Mouse (Mus musculus): ENCODE measurements around the gene Vmn2r7. TPM values are rescaled to one million over a fixed set of nuclear protein-coding genes. Genes with fewer than 3 reads are reported as not detected.
"Not testable (repeated sequence)": the region's sequence is repeated elsewhere in the genome, so short reads cannot be mapped to it uniquely, and the experiment has no call there.

The Vmn2r7 gene
- under 0.01 TPM in 1 of 2 replicates, not detected in the other for total RNA-seq (2017)

DNA sequence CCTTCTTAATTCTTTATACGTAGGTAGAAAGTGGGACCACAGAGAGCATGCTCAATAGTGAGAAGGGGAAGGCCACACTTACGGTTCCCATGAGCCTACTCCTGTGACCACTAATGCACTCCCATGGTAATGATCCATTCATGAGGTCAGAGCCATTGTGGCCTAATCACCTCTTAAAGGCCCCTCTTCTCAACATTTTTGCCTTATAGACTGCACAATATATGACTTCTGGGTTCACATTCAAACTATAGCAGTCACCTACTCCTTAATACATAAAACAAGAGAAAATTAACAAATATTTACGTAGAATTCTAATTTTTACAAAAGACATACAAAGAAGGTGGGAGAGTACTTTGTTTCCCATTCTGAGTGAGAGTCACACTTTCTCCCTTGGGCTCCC lies at the start of gene Vmn2r7:
TSS of gene Vmn2r7 (minus strand) at position 101 of the 400 bp plus-strand sequence.
- not testable (repeated sequence) for ATAC-seq (ENCODE audit: extremely low read depth, insufficient number of reproducible peaks, low FRiP score, poor library complexity, severe bottlenecking)

DNA sequence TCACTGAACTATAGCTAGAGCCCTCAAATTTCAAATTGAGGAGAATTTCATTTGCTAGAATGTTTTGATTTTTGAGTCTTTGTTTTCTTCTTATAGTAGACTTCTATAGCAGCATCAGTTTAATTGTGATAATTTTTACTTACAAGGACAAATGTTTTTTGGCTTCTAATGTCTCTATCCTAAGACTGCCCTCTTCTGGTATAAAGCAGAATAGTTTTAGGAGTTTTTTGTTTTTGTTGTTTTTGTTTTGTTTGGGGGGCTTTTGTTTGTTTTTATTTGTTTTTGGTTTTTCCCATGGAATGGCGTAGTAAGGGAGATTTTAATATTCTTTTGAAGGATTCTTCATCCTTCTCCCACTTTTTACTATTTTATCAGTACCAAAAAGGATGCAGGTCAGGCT lies 45.2 kb upstream of the Vmn2r7 start:
- no peak for ATAC-seq (ENCODE audit: extremely low read depth, insufficient number of reproducible peaks, low FRiP score, poor library complexity, severe bottlenecking)

DNA sequence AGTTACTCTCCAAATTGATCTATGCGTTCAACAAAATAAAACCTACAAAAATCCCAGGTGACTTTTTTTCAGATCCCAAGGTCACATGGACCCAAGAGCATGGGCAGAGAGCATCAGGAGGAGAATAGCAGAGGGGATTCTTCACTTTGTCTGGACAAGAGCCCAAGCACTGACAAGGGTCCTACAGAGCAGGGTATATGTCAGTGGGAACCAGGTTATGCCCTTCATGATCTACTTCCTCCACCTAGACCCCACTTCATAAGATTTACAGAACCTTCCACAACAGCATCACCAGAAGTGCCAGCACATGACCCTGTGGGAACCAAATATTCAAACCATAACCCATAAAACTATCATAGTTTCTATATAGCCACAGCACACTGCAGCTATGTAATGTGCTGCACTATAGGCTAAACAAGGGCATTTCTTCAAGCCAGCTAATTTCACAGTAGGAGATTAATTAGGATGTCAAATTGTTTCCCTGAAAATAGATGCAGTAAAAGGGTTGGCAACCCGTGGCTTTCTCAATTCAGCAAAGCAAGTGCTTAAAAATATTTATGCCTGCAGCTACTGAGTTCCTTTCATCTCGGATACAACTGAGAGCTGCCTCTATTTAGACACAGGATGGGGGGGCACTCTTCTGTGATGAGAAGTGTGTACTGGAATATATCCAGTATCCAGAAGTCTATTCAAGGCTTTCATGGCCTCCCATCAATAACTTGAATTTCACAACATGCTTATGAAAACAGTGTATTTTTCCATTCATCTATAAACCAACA lies 33.8 kb upstream of the Vmn2r7 start:
- no peak for ATAC-seq (ENCODE audit: extremely low read depth, insufficient number of reproducible peaks, low FRiP score, poor library complexity, severe bottlenecking)

DNA sequence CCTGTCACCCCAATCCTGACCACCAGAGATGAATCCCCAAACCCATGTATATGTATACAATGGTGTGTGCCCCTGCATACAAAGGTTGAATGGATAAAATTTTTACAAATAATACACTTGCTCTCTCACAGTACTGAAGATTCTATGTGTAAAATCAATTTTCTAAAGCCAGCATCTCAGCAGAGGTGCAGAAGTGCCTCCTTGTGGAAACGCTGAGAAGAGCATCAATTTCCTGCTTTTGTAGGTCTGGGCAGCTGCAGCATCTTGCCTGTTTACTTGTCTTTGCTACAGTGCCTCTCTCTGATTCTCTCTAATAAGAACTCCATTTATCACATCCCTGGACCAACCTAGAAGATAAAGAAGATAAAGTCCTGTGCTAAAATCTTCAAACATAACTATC lies 32.1 kb upstream of the Vmn2r7 start:
- ATAC-seq (ENCODE audit: extremely low read depth, insufficient number of reproducible peaks, low FRiP score, poor library complexity, severe bottlenecking): no peak

DNA sequence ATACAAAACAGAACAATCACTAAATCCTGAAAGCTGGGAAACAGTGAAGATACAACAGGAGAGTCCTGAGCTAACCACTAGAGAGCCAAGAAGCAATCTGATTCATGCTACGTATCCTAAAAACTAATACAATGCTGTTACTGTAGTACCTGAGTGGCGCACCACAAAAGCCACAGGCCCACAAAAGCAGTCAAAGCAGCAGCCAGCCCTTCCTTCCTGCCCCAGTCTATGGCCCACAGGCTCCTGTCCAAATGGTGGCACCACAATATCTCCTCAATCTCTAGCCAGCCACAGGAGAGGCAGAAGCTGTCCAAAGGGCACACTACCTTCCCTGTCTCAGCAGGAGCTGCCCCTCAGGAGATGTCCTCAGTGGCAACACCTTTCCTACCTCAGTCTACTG lies 1.7 kb downstream of the Vmn2r7 start:
- ATAC-seq (ENCODE audit: extremely low read depth, insufficient number of reproducible peaks, low FRiP score, poor library complexity, severe bottlenecking): no peak

DNA sequence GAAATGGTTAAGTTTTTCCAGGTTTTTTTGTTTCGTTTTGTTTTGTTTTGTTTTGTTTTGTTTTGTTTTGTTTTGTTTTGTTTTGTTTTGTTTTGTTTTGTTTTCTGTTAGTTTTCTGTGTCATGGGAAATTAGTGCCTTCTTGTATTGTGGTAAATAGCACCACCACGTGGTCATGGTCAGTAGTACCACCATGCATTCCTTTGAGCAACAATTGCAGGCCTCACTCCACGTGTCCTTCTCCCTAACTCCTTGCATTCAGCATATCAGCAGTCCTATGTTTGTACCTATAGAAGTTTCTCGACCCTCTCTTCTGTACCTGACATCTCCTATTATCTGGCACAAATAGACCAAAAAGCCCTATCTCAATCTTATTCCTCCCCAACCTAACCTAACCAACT lies 2.3 kb downstream of the Vmn2r7 start:
- ATAC-seq (ENCODE audit: extremely low read depth, insufficient number of reproducible peaks, low FRiP score, poor library complexity, severe bottlenecking): no peak

DNA sequence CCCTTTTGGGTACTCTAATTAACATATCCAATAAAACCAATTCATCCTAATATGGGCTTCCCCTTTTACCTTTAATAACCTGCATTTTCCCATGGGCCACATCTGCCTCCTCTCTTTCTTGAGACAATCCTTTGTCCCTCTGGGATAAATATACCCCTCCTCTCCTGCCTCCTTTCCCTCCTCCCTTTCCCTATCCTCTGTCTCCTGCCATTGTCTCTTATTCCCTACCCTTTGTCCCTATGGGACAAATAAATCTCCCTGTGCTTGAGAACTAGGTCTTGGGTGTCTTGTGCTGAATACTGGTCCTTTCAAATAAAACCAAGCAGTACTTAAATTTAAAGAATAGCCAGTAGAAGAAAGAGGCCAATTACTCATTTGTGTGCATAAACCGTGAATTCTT lies 13.4 kb downstream of the Vmn2r7 start:
- ATAC-seq (ENCODE audit: extremely low read depth, insufficient number of reproducible peaks, low FRiP score, poor library complexity, severe bottlenecking): no peak

DNA sequence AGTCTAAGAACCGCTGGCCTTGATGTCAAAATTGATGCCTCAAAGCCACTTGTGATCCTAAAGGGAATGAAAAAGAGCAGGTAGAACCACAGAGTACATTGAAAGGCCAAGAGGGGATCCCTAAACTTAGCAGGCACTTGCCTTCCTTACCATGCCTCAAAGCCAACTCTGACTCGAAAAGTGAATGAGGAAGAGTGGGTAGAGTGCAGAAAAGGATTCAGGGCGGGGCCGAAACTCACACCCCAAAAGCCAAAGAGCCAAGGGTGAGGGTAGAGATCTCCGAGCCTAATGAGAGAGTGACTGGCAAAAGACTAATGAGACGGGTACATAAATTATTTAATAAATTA lies 53.3 kb downstream of the Vmn2r7 start:
- ATAC-seq (ENCODE audit: extremely low read depth, insufficient number of reproducible peaks, low FRiP score, poor library complexity, severe bottlenecking): no peak

DNA sequence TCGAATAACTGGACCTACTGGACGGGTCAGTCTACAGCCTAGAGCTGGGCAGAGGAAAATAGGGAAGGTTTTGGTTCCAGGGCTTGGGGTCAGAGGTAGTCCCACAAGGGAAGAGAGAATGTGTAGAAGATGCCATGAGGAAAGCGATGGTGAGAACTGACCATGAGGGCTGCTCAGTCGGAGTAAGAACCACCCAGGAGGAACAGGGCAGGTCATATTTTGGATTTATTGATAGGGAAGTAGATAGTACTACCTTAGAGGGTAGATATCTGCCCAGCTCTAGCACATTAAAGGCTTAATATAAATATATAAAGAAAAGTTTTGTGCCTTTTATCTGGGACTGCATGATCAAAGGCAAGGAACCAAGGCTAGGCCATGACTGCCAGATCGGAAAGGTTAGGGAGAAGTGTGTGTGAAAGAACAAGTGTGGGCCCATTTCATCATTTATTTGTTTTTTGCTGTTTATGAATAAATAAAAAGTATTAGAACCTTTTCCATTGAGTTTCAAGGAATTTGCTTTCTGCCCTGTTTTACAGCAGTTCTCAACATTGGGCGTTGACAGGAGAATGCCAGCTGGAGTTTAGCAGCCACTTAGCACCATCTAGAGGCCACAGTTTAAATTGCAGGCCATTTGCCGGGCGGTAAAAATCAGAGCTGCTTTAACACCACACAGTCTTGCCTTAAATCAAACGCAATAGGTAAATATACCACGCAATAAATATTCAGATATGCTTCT lies 53.9 kb downstream of the Vmn2r7 start:
- no peak for ATAC-seq (ENCODE audit: extremely low read depth, insufficient number of reproducible peaks, low FRiP score, poor library complexity, severe bottlenecking)

DNA sequence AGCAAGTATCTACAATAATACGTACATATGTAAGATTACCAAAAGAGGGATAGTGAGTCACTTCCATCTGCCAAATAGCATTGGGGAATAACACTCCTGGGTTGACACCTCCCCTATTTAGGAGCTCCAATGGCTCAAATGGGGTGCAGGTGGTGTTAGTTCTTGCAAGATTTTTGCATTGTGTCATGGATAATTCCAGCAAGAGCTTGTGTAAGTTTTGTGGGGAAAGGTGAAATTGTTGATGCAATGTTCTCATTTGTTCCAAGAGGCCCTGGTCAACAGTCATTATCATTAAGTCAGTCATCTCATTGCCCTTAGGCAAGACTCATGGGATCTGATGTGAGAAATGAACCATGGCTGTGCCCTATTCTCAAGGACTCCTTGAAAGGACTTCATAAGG lies 61.7 kb downstream of the Vmn2r7 start:
- no peak for ATAC-seq (ENCODE audit: extremely low read depth, insufficient number of reproducible peaks, low FRiP score, poor library complexity, severe bottlenecking)

DNA sequence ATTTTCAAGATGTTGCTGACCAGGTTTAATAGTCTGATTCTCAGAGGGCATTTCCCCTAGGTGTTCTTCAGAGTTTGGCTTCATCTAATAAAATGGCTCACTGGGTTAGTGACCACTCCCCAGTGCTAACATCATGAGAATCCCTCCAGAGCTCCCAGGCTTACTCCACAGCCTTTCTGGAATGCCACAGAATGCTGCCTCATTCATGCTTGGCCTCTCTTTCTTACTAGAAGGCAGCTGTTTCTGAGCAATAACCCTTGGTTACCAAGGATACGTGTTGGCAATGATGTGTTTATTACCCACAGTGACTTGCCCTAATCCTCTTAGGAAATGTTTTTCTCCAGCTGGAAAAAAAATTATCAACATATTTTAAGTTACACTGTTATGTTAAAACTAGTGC lies 72.4 kb downstream of the Vmn2r7 start:
- ATAC-seq (ENCODE audit: extremely low read depth, insufficient number of reproducible peaks, low FRiP score, poor library complexity, severe bottlenecking): no peak

DNA sequence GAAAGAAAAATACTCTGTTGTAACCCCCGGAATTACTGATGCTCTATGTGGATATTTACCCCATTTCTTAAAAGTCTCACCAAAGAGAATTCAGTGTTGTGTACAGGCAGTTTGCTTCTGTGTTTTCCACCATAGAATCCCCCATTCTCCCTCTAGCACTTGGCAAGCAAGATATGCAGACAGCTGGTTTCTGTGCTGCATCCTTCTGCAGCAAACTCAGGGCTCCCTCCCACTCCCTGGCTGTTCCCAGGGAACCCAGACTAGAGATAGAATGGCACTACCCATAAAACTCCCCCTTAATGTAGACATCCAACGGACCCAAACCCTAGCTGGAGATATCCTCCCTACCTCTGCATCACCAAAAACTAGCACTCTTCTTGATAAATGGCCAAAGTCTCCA lies 88.4 kb downstream of the Vmn2r7 start:
- no peak for ATAC-seq (ENCODE audit: extremely low read depth, insufficient number of reproducible peaks, low FRiP score, poor library complexity, severe bottlenecking)

DNA sequence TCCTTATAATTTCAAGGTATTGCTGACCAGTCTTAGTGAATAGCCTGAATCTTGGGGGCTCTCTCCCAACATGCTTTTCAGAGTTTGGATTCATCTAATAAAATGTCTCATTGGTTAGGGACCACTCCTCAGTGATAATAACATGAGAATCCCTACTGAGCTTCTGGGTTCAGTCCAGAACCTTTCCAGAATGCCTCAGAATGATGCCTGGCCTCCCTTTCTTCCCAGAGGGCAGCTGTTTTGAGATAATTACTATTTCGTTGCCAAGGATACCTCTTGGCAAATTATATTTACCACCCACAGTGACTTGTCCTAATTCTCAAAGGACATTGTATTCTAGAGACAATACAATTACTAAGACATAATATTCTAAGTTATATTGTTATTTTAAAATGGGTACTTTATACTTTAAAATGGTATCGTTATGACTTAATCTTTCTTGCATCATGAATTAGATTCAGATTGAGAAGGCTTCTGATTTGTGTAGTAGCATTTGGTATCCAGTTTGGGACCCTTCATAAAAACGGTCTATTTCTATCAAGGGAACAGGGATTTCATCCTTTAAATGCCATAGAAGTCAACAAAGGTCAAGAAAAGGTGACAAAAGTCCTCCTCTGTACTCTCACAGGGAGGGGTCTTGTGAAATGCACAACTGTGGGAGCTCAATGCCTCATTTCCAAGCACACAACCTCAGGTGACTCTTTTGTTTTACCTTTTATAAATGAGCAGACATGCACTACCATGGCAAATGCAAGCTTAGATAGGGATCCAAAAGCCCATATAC lies 117.2 kb downstream of the Vmn2r7 start:
- ATAC-seq (ENCODE audit: extremely low read depth, insufficient number of reproducible peaks, low FRiP score, poor library complexity, severe bottlenecking): not testable (repeated sequence)

DNA sequence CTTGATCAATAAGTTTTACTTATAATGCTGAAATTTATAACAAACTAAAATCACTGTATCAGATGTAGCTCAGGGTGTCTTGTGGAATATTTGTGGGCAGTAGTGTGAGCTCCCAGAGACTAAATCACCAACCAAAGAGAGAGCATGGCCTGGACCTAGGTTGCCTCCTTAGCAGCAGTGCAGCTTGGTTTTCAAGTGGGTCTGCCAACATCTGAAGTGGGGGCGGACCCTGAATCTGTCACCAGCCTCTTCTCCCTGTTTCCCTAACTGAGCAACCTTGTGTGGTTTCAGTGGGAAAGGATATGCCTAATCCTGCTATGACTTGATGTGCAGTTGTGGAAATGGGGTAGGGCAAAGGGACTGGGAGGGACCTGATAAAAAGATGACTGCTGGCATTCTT lies 118.8 kb downstream of the Vmn2r7 start:
- ATAC-seq (ENCODE audit: extremely low read depth, insufficient number of reproducible peaks, low FRiP score, poor library complexity, severe bottlenecking): not testable (repeated sequence)

DNA sequence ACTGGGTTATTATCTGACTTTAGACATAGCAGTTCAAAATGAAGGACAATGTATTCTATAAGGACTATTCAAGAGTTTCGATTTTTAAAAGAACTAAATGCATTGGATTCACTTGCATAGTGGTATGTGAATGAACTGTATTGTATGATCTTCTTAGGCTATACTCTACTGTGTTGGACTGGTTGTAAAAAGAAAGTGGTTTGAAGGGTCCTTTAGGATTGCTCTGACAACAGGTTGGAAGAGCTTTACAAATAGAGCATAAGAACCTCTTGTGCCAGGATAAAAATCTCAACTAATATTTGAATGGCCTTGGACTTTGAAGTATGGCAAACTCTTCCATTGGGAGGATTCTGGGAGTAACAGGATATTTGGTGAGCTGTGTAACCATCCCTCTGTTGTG lies 168.5 kb downstream of the Vmn2r7 start:
- not testable (repeated sequence) for ATAC-seq (ENCODE audit: extremely low read depth, insufficient number of reproducible peaks, low FRiP score, poor library complexity, severe bottlenecking)
